Mouse (Mus musculus): ENCODE data around the gene Dennd5b.
"Not testable (repeated sequence)": the region's sequence is repeated elsewhere in the genome, so short reads cannot be mapped to it uniquely, and the experiment has no call there.

The Dennd5b gene

GRCm38 (mm10) chr6:148945509-148946408 is 155.7 kb downstream of the Dennd5b start:
- peak; percentile 26 for DNase-seq

- DNase-seq, result peak; percentile 22
Observed at GRCm38 (mm10) chr6:148944767-148945508, 156.5 kb downstream of the Dennd5b start.

GRCm38 (mm10) chr6:148944344-148944766 is 157.1 kb downstream of the Dennd5b start:
- DNase-seq, result no peak

- no peak for DNase-seq
Observed at GRCm38 (mm10) chr6:148943695-148944094, 157.8 kb downstream of the Dennd5b start.

DNA sequence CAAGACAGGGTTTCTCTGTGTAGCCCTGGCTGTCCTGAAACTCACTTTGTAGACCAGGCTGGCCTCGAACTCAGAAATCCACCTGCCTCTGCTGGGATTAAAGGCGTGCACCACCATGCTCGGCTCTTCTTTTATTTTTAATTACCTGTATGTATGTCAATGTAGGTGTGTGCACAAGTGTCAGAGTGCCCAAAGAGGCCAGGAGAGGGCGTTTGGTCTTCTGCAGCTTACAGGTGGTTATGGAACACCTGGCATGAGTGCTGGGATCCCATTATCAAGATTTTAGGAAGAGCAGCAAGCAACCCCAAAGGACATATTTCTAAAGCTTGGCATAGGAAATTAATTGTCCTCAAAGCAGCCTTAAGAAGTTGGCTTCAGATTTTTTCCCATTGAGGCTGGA is 159.1 kb downstream of the Dennd5b start:
- no peak for DNase-seq

GRCm38 (mm10) chr6:148941880-148942279 is 159.6 kb downstream of the Dennd5b start:
- DNase-seq, result no peak

DNA sequence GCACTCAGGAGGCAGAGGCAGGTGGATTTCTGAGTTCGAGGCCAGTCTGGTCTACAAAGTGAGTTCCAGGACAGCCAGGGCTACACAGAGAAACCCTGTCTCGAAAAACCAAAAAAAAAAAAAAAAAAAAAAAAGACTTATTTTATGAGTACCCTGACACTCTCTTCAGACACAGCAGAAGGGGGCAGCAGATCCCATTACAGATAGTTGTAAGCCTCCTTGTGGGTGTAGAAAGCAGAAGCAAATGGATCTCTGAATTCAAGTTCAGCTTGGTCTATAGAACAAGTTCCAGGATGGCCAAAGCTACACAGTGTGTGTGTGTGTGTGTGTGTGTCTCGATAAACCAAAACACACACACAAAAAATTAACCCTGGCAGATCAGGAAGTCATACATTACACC is 161.1 kb downstream of the Dennd5b start:
- not testable (repeated sequence) for DNase-seq

Measured in cerebellum, adult 11 months (tissue).